Mouse (Mus musculus) neural tube, embryonic 10.5 days (tissue): ENCODE measurements around the gene Olfr1135.

Experiments used
- DNase-seq: peaks from one replicate; pipeline ENCODE4 v3.0.0-alpha.2; 2017; ENCODE audit warnings: low spot score; ENCODE audit errors: extremely low spot score

Olfr1135 gene

DNA sequence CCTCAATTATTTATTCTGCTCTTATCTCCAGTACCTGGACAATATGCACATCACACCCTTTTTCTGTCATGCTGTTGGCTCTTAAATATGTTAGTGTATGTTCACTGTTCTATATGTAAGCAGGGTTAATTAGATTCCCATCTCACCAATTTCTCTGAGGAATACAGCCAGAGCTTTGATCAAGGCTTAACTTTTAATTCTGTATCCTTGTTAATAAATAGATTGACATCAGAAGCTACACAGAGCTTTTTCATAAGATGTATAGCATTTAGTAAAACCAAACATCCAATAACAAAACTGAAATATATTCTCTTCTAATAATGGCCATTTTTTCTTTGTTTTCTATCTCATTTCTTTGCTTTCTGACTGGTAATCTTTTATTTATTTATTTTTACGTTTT, at the start of gene Olfr1135:
Olfr1135 (minus strand) TSS at position 101 of the 400 bp plus-strand sequence.
- no peak for DNase-seq

DNA sequence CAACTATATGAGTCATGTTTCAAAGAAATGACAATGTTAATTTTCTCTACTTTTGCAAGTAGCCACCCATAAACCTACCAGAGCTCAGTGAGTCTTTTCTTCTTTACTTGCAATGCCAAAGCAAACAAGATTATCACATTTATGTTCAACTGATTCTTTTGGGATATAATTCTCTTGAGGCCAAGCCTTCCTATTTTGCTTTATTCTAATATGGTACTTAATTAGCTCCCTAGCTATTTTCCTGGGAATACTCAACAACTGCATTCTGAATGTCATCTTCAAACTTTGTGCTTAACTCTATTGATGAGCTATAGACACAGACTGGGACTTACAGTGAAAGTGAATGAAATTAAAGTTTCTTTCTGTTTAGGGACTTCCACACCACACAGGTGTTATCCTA, 39.6 kb upstream of the Olfr1135 start, which contains the start of gene Olfr1137:
Olfr1137 (minus strand) TSS at position 101 of the 400 bp plus-strand sequence.
- DNase-seq = no peak

DNA sequence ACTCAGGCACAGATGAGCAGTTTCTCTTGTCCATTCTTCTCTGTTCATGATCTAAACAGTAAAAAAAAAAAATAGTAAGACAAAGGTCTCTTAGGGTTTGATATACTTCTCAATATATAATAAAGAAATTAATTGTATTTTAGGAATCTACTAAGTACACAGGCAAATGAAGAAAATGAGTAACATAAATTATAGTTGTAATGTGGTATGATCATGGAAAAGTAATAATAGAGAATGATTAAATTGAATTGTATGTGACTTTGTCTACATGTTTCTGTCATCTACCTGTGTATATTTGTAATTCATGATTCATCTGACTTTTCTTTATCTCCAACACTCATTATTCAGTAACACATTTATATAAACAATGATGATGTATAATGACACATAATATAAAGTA, 20.4 kb upstream of the Olfr1135 start, which contains the start of gene Olfr1136:
Olfr1136 (minus strand) TSS at position 101 of the 400 bp plus-strand sequence.
- DNase-seq = no peak

DNA sequence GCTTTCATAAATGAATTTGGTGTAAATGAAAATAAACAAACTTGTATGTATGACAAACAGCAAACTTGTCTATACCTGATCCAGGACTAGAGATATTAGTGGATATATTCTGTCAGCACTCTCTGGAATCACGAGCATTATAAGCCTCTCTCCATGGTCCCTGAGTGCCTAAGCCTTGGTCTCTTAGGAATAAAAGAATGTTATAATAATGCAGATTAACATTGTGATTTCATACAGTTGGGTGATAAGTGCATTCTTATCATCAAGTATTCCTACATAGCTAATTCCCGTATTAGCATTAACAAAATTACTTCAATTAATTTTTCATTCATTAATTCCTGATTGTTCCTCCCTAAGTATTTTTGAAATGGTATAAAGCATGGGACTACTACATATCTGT, 15.1 kb downstream of the Olfr1135 start, which contains the start of gene Olfr1134:
Olfr1134 (minus strand) TSS at position 101 of the 400 bp plus-strand sequence.
- DNase-seq = no peak

DNA sequence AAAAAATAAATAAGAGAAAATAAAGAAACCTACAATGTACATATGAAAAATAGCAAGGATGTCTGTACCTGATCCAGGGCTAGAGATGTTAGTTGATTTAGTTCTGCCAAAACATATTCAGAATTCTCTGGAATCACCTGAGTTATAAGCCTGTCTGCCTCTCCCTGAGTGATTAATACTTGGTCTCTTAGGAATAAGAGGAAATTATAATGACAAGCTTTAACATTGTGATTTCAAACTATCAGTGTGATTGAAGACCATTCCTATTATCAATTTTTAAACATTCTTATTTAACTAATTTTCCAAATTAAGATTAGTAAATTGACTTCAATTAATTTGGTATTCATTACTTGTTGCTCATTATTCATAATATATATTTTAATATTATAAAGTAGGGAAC, 26.2 kb downstream of the Olfr1135 start, which contains the start of gene Olfr1133:
Olfr1133 (minus strand) TSS at position 101 of the 400 bp plus-strand sequence.
- no peak for DNase-seq

DNA sequence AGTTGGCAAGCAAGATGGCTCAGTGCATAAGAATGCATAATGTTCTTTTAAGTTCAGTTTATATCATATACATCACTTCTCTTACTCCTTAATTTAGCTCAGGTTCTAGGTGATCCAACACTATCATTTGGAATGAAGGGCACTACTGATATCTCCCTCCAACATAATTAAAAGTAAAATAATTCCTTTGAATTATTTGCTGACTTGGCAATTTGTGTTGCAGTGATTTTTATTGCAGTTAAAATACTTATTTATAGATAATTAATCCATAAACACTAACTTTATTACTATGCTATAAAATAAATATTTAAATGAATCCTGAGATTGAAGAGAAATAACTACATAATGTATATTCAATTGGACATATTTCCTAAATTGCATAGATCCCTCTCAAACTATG, 31.0 kb downstream of the Olfr1135 start:
- DNase-seq = no peak

DNA sequence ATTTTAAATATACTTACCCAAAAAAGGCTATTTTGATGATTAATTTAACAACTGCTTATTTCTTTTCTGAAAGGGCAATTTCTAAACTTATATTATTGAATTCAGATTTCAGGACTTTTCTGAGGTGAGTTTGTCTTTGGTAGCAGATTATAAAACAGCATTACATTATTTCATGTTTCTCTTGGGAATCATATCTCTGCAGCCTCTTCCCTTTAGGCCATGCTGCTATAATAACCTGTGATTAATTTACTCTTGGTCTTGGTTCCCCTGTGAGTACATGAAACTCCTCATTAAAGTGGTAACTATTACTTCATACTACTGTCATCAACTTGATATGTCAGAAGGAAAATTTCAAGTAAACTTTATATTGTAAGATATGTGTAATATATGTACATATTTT, 36.0 kb downstream of the Olfr1135 start, which contains the start of gene Olfr1132:
Olfr1132 (minus strand) TSS at position 101 of the 400 bp plus-strand sequence.
- no peak for DNase-seq

DNA sequence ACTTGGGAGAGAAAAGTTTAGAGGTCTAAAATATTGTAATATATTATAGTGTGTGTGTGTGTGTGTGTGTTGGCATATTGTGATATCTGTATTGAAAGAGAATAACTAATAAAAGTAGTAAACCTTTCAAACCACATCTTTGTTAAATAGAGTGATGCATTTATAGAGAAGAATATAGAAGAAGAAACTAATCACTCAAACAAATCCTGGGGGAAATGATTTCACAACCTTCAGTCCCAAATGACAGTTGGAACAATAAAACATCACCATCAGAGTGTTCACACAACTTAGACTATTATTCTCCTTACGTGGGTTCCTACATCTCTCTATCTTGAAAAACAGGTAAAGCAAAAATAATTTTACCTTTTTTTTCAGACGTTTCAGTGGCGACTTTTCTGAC, 46.7 kb downstream of the Olfr1135 start, which contains the start of gene Olfr1131:
Olfr1131 (plus strand) TSS at position 301 of the 400 bp plus-strand sequence.
- DNase-seq = no peak
